Mouse (Mus musculus) erythroblast, embryonic 14.5 days (primary cell): ENCODE results near the gene Fbxo33. TPM values are rescaled to one million over a fixed set of nuclear protein-coding genes. Genes with fewer than 3 reads are reported as not detected.

ENCODE experiments used
- H3K27me3 ChIP-seq: 2 replicates; pipeline ENCODE4 v1.6.1; 2012; ENCODE audit warnings: inconsistent platforms; ENCODE audit not compliant: control insufficient read depth
- H3K36me3 ChIP-seq: 2 replicates; pipeline ENCODE4 v1.6.1; 2012; ENCODE audit warnings: mild to moderate bottlenecking, inconsistent platforms; ENCODE audit not compliant: control insufficient read depth
- H3K4me1 ChIP-seq: 2 replicates; pipeline ENCODE4 v1.6.1; 2012; ENCODE audit warnings: inconsistent platforms; ENCODE audit not compliant: control insufficient read depth
- H3K4me3 ChIP-seq: replicated peaks from 2 replicates; pipeline ENCODE3; 2012; ENCODE audit warnings: moderate library complexity, mild to moderate bottlenecking, inconsistent platforms
- H3K9me3 ChIP-seq: 2 replicates; pipeline ENCODE4 v1.6.1; 2012; ENCODE audit warnings: low read length, inconsistent platforms, mixed read lengths; ENCODE audit not compliant: control insufficient read depth
- GATA1 ChIP-seq: IDR thresholded peaks from 2 replicates; pipeline ENCODE4 v1.6.1; 2012; ENCODE audit warnings: low read length, inconsistent platforms, mixed read lengths
- TAL1 ChIP-seq: IDR thresholded peaks from 3 replicates; pipeline ENCODE4 v1.6.1; 2012; ENCODE audit warnings: low read length, inconsistent platforms, mixed read lengths
- polyA plus RNA-seq: library from polyadenylated mRNA; stranded (reverse); fragments of >175 nt; gene quantifications from 2 replicates; pipeline ENCODE4 v1.2.3, GENCODE M21; 2012

Gene Fbxo33
- polyA plus RNA-seq, 1 experiment = 0.44 TPM

DNA sequence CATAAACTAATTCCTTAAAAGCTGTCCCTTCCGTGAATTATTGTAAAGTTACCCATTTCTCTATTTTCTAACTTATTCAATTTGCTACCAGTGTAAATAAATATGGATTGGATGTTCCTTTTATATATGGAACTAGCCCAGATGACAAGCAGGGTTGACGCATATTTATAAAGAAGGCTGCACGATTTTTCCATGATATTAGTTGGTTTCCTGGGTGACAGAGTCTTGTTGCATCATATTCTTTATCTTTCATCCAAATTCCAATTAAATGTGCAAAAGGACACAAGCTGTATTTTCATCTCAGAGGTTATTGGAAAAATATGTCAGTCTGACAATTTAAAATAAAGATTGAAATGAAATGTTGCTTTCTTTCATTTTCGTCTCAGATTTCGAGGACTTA lies 18.9 kb upstream of the Fbxo33 start:
- H3K27me3 ChIP-seq = no peaks in the 10 kb centered on the region
- no peaks in the 10 kb centered on the region for H3K36me3 ChIP-seq
- no peak for TF ChIP-seq GATA1
- TF ChIP-seq TAL1 = no peak
- H3K4me1 ChIP-seq = no peaks in the 10 kb centered on the region
- H3K4me3 ChIP-seq = no peak overlapping the region
- H3K9me3 ChIP-seq = no peaks in the 10 kb centered on the region; the same call in 1 of the 2 replicates

DNA sequence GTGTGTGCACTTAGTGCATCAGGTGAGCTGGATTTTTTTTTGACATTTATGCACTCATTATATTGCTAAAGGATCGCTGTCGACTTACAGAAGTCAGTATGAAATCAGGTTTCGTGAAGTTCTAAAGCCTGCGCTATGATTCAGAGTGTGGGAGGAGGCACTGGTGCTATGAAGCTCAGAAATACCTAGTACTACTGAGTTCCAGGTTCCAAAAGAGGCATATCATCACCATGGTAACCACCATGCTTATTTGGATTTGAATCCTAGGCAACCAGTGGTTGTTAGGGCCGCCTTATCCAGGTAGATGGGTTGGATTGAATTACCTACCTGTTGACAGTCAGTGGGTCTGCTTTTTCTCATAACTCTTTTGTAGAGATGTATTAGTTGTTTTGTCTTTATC lies 8.9 kb upstream of the Fbxo33 start:
- Histone ChIP-seq H3K27me3 (no peaks in the 10 kb centered on the region), H3K9me3 (no peaks in the 10 kb centered on the region), H3K4me1 (no peaks in the 10 kb centered on the region), H3K4me3 (no peak overlapping the region), H3K36me3 (peaks cover 2% of the 10 kb centered on the region)
- TF ChIP-seq TAL1 (no peak), GATA1 (no peak)

DNA sequence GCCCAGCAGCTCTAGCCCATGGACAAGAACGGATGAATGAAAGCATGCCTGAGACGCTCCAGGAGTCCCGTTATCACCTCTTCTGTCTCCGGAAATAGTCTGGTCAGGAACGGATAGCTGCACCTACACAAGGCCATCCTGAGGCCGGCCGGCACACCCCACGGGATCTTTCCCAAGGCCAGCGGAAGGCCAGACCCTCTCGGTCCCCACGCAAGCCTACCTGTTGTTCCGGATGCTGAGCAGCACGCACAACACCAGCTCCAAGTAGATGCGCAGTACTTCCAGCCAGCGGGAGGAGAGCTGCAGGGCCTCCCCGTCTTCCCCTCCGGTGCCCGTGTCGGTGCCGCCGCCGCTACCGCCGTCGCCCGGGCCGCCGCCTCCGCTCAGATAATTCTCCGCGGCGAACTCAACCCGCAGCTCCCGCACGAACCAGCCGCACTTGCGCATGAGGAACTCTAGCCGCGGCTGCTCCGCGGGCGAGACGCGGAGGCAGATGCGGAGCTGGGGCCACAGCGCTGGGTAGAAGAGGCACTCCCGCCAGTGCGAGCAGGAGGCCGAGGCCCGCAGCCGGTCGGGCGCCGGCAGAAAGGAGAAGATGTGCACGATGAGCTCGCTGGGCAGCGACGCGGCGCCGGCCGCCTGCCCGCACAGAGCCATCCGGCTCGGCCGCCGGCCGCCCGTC lies 744 bp downstream of the Fbxo33 start:
- no peak for TF ChIP-seq GATA1
- peaks cover 37% of the 10 kb centered on the region for H3K4me1 ChIP-seq

GRCm38 (mm10) chr12:59217331-59217730 lies 2.2 kb downstream of the Fbxo33 start:
- Histone ChIP-seq H3K9me3 (no peaks in the 10 kb centered on the region), H3K36me3 (peaks cover 4% of the 10 kb centered on the region), H3K4me3 (peak overlapping the region; percentile 68), H3K4me1 (peaks cover 37% of the 10 kb centered on the region), H3K27me3 (no peaks in the 10 kb centered on the region)
- TF ChIP-seq TAL1 (no peak), GATA1 (no peak)

More for the DNA sequence above, 744 bp downstream of the Fbxo33 start:
- no peaks in the 10 kb centered on the region for H3K9me3 ChIP-seq
- H3K36me3 ChIP-seq = peaks cover 5% of the 10 kb centered on the region
- peak overlapping the region; percentile 68 for H3K4me3 ChIP-seq
- H3K27me3 ChIP-seq = no peaks in the 10 kb centered on the region

GRCm38 (mm10) chr12:59216676-59217266 lies 2.8 kb downstream of the Fbxo33 start:
- Histone ChIP-seq H3K27me3 (no peaks in the 10 kb centered on the region), H3K36me3 (peaks cover 9% of the 10 kb centered on the region), H3K4me3 (peak overlapping the region; percentile 28), H3K4me1 (peaks cover 37% of the 10 kb centered on the region), H3K9me3 (no peaks in the 10 kb centered on the region)
- TF ChIP-seq GATA1 = no peak
- no peak for TF ChIP-seq TAL1

- H3K9me3 ChIP-seq = no peaks in the 10 kb centered on the region
- H3K4me1 ChIP-seq = peaks cover 37% of the 10 kb centered on the region
- H3K4me3 ChIP-seq = no peak overlapping the region
These were observed 3.3 kb downstream of the Fbxo33 start for GRCm38 (mm10) chr12:59216176-59216575.

DNA sequence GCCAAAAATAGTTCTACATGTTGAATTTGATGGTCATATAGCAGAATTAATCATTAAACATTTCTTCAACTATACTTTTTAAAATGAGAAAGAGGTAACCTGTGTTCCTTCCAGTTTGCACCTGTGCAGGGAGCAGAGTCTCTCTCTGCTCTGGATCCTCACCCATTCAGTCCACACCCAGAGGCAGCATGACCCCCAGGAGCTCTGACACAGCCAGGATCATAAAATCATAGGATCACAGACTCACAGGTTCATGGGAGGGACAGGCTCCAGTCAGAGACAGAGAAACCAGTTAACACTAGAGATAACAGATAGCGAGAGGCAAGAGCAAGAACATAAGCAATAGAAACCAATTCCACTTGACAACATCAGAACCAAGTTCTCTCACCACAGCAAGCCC lies 11.7 kb downstream of the Fbxo33 start:
- TF ChIP-seq GATA1 (no peak), TAL1 (no peak)
- H3K36me3 ChIP-seq = peaks cover 36% of the 10 kb centered on the region
- H3K4me3 ChIP-seq = no peak overlapping the region

More at GRCm38 (mm10) chr12:59216176-59216575, 3.3 kb downstream of the Fbxo33 start:
- no peak for TF ChIP-seq GATA1
- TF ChIP-seq TAL1 = no peak
- Histone ChIP-seq H3K27me3 (no peaks in the 10 kb centered on the region), H3K36me3 (peaks cover 14% of the 10 kb centered on the region)

GRCm38 (mm10) chr12:59207000-59207390 lies 12.5 kb downstream of the Fbxo33 start:
- Histone ChIP-seq H3K9me3 (no peaks in the 10 kb centered on the region), H3K27me3 (no peaks in the 10 kb centered on the region), H3K36me3 (peaks cover 40% of the 10 kb centered on the region), H3K4me3 (no peak overlapping the region), H3K4me1 (peaks cover 7% of the 10 kb centered on the region)
- TF ChIP-seq TAL1 (no peak), GATA1 (no peak)

More for the DNA sequence above, 11.7 kb downstream of the Fbxo33 start:
- Histone ChIP-seq H3K9me3 (no peaks in the 10 kb centered on the region), H3K27me3 (no peaks in the 10 kb centered on the region), H3K4me1 (peaks cover 7% of the 10 kb centered on the region)

GRCm38 (mm10) chr12:59206208-59206999 lies 13.1 kb downstream of the Fbxo33 start:
- no peak overlapping the region for H3K4me3 ChIP-seq
- peaks cover 7% of the 10 kb centered on the region for H3K4me1 ChIP-seq
- no peaks in the 10 kb centered on the region for H3K9me3 ChIP-seq
- H3K36me3 ChIP-seq = peaks cover 39% of the 10 kb centered on the region
- TF ChIP-seq TAL1 (no peak), GATA1 (no peak)
- no peaks in the 10 kb centered on the region for H3K27me3 ChIP-seq
